Mouse (Mus musculus): ENCODE results near the gene Gm11634.

Gene Gm11634

DNA sequence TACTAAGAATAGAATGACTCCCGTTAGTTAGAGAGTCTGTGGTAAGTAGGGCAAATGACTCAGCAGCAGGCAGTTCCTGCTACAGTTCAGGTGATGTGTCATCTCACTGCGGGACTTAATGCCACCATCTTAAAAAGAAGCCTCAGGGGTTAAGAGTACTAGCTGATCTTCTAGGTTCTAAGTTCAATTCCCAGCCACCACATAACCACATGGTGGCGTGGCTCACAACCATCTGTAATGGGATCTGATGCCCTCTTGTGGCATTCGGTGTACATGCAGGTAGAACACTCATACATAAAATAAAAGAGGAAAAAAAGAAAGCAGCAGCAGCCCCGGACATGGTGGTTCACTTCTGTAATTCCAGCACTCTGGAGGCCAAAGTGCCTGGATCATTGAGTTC lies 36.7 kb downstream of the Gm11634 start:
- DNase-seq: peak; percentile 39 to 61

DNA sequence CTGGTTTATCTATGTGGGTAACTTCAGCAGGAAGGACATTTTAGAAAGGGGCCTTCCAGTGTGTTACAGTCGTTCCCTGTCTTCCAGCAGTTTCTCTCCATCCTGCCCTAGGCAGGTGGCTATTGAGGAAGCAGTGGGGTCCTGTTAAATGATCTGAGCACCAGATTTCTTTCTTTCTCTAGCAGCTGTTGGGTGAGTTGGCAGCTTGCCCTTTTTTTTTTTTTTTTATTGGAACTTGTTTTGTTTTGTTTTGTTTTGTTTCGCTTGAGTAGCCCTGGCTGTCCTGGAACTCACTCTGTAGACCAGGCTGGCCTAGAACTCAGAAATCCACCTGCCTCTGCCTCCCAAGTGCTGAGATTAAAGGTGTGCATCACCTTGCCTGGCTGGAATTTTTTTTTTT lies 42.1 kb downstream of the Gm11634 start:
- DNase-seq: no peak

DNA sequence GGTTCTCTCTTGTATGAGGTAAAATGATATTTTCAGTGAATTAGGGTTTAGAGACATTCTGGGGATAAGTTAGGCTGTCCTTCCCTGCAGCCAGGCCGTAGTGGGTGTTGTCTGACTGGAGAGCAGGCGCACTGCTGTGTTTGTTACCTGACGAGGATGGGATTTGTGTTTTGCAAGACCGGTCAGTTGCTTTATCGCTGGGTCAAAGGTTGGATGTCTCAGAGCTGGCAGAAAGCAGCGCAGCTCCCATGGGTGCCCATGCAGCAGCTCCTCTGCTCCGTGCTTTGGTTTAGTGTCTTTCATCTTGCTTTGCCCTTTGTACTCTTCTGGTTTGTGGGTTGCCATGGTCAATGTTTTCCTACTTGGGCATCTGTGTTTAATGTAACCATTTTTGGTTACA lies 42.5 kb downstream of the Gm11634 start:
- DNase-seq: no peak

DNA sequence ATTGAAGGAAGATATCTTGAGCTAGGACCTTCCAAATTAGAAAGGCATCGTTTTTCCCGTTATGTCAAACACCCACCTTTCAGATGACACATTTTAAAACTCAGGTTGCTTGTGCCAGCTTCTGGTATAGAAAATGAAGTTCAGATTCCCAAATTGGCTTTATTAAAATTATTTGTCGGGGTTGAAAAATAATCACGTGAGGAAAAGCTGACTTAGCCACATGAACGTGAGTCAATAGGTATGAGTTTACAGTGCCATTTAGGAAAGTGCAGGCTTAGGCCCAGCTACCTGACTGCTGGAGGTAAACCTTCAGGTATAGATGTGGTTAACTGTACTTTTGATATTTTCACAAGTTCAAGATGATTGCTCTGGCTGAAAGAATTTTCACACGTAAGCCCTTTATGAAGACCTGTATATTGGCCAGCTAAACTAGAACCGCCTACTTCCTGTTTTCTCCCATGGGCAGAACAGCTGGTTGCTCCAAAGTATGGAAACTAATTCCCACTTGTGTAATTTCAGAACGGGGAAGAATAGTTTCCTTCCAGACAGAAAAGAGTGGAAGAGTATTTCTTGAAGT lies 45.6 kb downstream of the Gm11634 start:
- no peak for DNase-seq

DNA sequence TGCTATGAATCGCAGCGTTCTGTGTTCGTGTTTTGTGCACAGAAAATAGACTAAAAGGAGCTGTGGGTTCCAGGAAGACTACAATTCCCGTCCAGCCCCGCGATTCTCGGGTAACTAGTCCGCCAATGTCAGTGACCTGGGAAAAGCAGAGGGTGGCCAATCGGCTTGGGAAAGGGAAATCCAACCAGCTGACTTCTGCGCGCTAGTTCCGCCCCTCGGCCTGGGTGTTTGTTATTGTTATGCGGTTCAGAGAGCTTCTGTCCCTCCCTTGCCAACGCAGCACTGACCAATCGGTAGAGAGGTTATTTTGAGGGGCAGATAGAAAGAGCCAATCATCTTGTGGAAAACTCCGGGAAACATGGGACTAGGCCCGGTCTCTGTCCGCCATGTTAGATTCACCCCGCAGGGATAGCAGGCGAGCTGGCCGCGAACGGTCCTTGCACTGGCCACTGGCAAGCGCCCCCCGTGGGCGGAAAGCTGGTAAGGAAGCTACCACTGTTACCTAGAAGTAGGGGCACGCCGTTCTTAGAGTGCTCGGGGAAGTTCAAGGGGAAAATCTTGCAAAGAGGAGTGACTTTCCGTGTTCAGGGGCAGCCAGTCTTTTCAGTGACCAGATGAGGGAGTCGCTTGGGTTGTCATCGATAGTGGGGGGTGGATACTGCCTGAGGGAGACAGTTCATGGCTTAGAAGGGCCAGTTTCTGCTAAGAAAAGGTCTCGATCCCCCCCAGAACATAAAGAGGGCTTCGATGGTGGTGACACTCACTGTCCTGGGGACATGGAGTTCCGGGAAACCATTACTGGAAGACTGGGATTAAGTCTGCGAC lies 46.4 kb downstream of the Gm11634 start:
- peak; percentile 96 for DNase-seq

DNA sequence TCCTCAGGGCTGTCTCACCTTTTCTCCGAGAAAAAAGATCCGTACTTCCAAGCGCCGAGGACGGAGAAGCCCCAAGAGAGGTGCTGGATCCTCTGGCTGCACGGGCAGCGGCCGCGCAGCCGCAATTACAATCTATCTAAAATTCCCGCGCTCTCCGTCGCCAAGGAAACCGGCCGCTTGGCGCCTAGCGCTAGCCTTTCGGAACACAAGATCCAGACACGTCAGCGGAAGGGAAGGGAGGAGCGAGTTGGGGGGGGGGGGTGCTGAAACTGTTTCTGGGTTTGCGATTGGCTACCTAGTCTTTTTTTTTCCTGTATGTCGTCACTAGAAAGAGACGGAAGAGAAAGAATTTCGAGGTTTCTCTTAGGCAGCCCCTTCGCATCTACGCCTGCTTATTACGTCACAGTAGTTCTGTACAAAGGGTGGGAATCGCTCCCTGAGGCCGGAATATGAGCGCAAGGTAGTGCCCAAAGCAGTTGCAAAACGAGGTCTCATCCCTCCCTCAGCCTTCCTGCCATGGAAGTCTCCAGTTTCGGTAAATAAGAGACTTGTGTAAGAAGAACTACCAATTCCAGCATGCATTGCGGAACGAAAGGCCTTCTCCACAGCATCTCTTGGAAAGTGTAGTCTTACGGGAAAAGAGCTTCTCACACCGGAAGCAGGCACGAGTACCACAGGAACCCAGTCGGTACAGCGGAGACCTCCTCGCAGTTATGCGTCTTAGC lies 47.1 kb downstream of the Gm11634 start, which contains the start of the genes Brca1 and Nbr1:
Gene Brca1 (minus strand): TSS at position 205 of the 725 bp plus-strand sequence.
Gene Nbr1 (plus strand): TSS at position 399 of the 725 bp plus-strand sequence.
- DNase-seq: peak; percentile 88 to 94

DNA sequence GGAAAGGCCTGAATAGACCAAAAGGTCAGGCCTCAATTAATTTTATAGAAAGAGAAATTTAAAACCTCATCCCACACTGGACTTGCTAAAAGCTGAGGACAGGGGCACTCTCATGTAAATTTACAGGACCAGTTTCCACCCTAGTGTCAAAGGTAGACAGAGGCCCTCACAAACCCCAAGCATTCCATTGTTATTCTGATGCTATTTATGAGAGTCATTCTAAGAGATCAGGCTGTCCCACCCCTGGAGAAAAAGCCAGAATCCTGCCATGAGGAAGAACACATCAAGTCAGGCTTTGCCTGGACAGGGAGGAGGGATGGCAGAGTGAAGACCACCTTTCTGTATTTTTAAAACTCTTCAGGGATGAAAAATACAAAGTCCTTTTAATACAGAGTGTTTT lies 50.5 kb downstream of the Gm11634 start:
- DNase-seq: no peak

DNA sequence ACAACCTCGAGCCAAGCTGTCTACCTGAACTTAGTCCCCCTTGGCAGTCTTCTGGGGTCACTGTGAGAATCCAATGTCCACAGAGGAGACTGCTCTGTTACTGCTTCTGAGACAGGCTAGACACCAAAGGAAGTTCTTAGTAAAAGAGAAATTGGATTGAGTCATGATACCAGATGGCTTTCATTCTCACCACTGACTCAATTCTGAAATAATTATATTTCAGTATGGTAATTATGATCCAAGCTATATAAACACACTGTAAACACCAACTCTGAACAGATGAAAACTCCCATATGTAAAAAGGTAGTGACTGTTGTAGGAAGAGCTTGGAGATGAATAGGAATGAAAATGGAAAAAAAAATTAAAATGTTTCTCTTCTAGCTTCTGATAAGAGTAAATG lies 54.9 kb downstream of the Gm11634 start:
- no peak for DNase-seq

All from cerebellum, postnatal 25 days (tissue).